Mouse (Mus musculus): ENCODE data around the gene Aspscr1. TPM values are rescaled to one million over a fixed set of nuclear protein-coding genes. Genes with fewer than 3 reads are reported as not detected.
A peak's percentile ranks its signal among the peaks of the same experiment; 100 is the strongest.

Gene Aspscr1
- polyA plus RNA-seq, 1 experiment from 2014 or later = 144 TPM

GRCm38 (mm10) chr11:120710672-120711071, 37.9 kb downstream of the Aspscr1 start:
- Histone ChIP-seq H3K4me3 (replicated peaks) (no peak overlapping the region), H3K4me1 (peaks cover 87% of the 10 kb centered on the region), H3K36me3 (peaks cover 32% of the 10 kb centered on the region), H3K9ac (no peak overlapping the region), H3K27ac (peak overlapping the region; percentile 1; the same call in 1 of the 2 replicates), H3K27me3 (no peaks in the 10 kb centered on the region), H3K4me2 (no peak overlapping the region), H3K9me3 (replicated peaks) (no peaks in the 10 kb centered on the region)
- no peak for ATAC-seq (replicated peaks; ENCODE audit: low FRiP score)
- 36% methylated on average over 5 of the region's 5 CpGs for WGBS

GRCm38 (mm10) chr11:120711980-120712604, 39.3 kb downstream of the Aspscr1 start:
- Histone ChIP-seq H3K27ac (no peak overlapping the region), H3K4me3 (replicated peaks) (peak overlapping the region; percentile 69), H3K9ac (0 out of 2 replicates have a peak overlapping the region, but pooled peaks have one; percentile 75), H3K9me3 (replicated peaks) (no peaks in the 10 kb centered on the region), H3K4me1 (peaks cover 73% of the 10 kb centered on the region), H3K27me3 (no peaks in the 10 kb centered on the region), H3K4me2 (peak overlapping the region; percentile 100), H3K36me3 (peaks cover 46% of the 10 kb centered on the region)
- ATAC-seq (replicated peaks; ENCODE audit: low FRiP score) = no peak
- WGBS = 58% methylated on average over 8 of the region's 8 CpGs

DNA sequence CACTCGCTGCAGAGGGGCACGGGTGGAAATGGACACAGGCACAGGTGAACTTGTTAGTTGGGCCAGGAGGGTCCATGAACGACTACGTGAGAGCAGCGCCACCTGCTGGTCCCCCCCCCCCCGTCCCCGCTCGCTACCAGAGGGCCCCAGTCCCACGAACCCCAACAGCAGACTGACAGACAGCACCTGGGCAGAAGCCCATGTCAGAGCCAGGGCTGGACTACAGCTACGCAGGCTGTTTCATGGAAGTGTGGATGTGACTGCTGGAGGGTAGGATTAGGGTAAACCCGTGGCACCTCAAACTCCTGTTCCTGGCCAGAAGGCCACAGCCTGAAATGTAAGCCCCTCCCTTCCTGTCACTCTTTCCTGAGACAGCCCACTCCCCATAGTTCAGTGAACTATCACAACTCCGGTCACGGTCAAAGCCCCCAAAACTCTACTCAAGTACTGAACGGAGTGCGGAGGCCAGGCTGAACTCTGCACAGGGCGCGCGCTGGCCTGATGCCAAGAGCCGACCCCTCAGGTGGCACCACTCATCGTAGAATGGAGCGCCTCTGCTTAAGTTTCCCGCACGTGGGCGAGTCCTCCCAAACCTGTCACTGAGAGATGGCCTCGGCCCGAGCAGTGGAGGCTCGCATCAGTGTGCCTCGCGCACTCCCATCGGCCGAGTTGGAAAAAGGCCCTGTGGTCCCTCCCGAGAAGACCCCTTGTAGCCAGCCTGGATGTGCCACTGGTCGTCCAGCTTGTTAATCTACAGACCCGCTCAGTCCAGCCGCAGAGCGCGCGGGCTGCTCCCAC, 40.2 kb downstream of the Aspscr1 start:
- WGBS = under 1% methylated on average over 38 of the region's 38 CpGs
- Histone ChIP-seq H3K27ac (peak overlapping the region; percentile 88), H3K27me3 (no peaks in the 10 kb centered on the region), H3K9me3 (replicated peaks) (no peaks in the 10 kb centered on the region), H3K4me2 (peak overlapping the region; percentile 100), H3K36me3 (peaks cover 55% of the 10 kb centered on the region), H3K9ac (peak overlapping the region; percentile 75), H3K4me3 (replicated peaks) (peak overlapping the region; percentile 69), H3K4me1 (peaks cover 64% of the 10 kb centered on the region)
- peak; percentile 38 for ATAC-seq (replicated peaks; ENCODE audit: low FRiP score)

DNA sequence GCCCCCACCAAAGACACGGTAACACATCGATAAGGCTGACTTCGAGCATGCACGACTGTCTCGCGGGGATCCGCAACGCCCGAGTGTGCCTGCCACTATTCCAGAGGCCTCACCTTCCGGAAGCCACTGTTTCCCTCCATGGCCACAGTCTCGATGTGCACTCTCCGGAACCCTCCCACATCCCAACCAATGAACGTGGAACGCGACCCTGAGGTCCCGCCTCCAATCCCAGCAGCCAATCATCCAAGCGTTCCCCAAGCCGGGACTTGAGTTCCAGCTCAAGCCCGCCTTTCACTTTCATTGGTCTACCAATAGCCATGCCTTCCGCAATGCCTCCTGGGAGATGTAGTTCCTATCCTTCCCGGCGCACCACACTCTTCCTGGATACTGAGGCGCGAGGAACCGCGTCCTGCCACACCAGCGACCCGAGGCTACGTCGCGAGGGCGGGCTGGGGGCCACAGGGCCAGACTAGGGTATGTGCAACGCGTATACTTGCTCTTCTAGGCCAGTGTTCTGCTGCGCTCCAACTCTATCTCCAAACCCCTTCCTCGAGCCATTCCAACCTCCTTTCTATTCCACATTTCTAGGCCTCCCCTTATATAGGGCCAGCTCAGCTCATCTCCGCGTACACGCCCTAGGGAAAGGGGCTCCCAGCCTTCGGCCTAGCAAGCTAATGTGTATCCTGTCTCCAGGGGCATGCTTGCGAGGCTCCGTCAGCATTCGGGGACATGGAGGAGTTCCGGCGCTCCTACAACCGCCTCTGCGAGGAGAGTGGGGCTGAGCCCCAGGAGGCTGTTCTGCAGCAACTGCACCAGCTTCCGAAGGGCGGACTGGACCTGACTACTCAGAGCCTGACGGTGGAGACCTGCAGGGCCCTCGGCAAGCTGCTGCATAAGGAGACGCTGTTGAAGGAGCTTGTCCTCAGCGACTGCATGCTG, 41.1 kb downstream of the Aspscr1 start, which contains the start of the genes Cenpx and Lrrc45:
Gene Cenpx, minus strand, starts transcription at position 159 of the 939 bp plus-strand sequence.
Gene Lrrc45, plus strand, starts transcription at position 346 of the 939 bp plus-strand sequence.
- peak within 1 kb of the TSS; percentile 75 for H3K9ac ChIP-seq
- H3K9me3 ChIP-seq (replicated peaks) = no peaks in the 10 kb centered on the region
- WGBS = 1% methylated on average over 53 of the region's 53 CpGs
- peak within 1 kb of the TSS; percentile 69 for H3K4me3 ChIP-seq (replicated peaks)
- H3K27me3 ChIP-seq = no peaks in the 10 kb centered on the region
- peaks cover 59% of the 10 kb centered on the region for H3K36me3 ChIP-seq
- ATAC-seq (replicated peaks; ENCODE audit: low FRiP score) = peak; percentile 94
- peaks cover 56% of the 10 kb centered on the region for H3K4me1 ChIP-seq
- H3K27ac ChIP-seq = peak within 1 kb of the TSS; percentile 88
- peak within 1 kb of the TSS; percentile 100 for H3K4me2 ChIP-seq

DNA sequence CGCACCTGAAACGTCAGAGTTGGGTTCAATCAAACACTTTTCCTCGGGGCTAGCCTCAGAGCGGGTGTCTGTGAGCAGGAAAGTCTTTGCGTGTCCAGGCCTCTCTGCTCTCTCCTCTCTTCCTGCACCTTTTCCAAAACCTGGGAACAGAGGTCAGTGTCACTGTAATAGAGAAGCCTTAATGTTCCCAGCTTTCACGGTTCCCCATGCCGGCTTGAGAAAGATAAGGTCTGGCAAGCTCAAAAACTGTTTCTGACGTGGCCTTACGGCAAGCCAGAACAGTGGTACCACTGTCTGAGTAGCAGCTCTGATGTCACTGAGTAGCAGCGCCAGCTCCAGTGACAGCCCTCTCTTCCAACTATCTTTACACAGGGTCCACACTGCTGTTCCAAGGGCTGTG, 41.8 kb downstream of the Aspscr1 start:
- ATAC-seq (replicated peaks; ENCODE audit: low FRiP score) = no peak
- H3K27me3 ChIP-seq = no peaks in the 10 kb centered on the region
- 41% methylated on average over 10 of the region's 10 CpGs for WGBS
- H3K36me3 ChIP-seq = peaks cover 58% of the 10 kb centered on the region
- H3K9ac ChIP-seq = peak overlapping the region; percentile 67
- H3K4me3 ChIP-seq (replicated peaks) = peak overlapping the region; percentile 69
- H3K27ac ChIP-seq = no peak overlapping the region
- H3K9me3 ChIP-seq (replicated peaks) = no peaks in the 10 kb centered on the region
- H3K4me2 ChIP-seq = peak overlapping the region; percentile 100
- peaks cover 49% of the 10 kb centered on the region for H3K4me1 ChIP-seq

GRCm38 (mm10) chr11:120715131-120715530, 42.4 kb downstream of the Aspscr1 start:
- WGBS = 90% methylated on average over 9 of the region's 9 CpGs
- Histone ChIP-seq H3K9ac (peak overlapping the region; percentile 67; the same call in 1 of the 2 replicates), H3K27ac (no peak overlapping the region), H3K4me1 (peaks cover 45% of the 10 kb centered on the region), H3K9me3 (replicated peaks) (no peaks in the 10 kb centered on the region), H3K4me3 (replicated peaks) (no peak overlapping the region), H3K36me3 (peaks cover 57% of the 10 kb centered on the region), H3K27me3 (no peaks in the 10 kb centered on the region), H3K4me2 (peak overlapping the region; percentile 100; the same call in 1 of the 2 replicates)
- ATAC-seq (replicated peaks; ENCODE audit: low FRiP score) = no peak

DNA sequence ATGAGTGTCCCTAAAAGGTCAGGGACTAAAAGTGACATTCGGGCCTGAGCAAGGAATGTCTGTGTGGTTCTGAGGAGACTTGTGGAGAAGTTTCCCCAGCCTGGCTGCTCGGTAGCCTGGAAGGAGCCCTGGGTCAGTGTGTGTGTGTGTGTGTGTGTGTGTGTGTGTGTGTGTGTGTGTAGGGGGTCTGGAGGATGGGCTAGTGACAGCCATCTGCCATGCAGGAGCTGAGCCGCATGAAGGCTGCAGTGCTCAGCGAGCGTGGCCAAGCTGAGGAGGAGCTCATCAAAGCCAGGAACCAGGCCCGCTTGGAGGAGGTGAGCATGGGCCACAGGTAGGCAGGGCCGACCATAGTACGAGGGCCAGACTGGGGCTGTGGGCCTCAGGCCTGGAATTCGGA, 46.5 kb downstream of the Aspscr1 start:
- no peak overlapping the region for H3K9ac ChIP-seq
- peaks cover 47% of the 10 kb centered on the region for H3K36me3 ChIP-seq
- H3K4me2 ChIP-seq = no peak overlapping the region
- peaks cover 42% of the 10 kb centered on the region for H3K4me1 ChIP-seq
- 87% methylated on average over 9 of the region's 9 CpGs for WGBS
- H3K27ac ChIP-seq = no peak overlapping the region
- ATAC-seq (replicated peaks; ENCODE audit: low FRiP score) = no peak
- H3K27me3 ChIP-seq = peaks cover 7% of the 10 kb centered on the region
- no peak overlapping the region for H3K4me3 ChIP-seq (replicated peaks)
- no peaks in the 10 kb centered on the region for H3K9me3 ChIP-seq (replicated peaks)

GRCm38 (mm10) chr11:120719841-120720376, 47.1 kb downstream of the Aspscr1 start:
- no peak overlapping the region for H3K27ac ChIP-seq
- H3K4me2 ChIP-seq = no peak overlapping the region
- H3K9me3 ChIP-seq (replicated peaks) = no peaks in the 10 kb centered on the region
- WGBS = 87% methylated on average over 13 of the region's 13 CpGs
- no peak overlapping the region for H3K9ac ChIP-seq
- no peak overlapping the region for H3K4me3 ChIP-seq (replicated peaks)
- peaks cover 7% of the 10 kb centered on the region for H3K27me3 ChIP-seq
- H3K4me1 ChIP-seq = peaks cover 35% of the 10 kb centered on the region
- peaks cover 48% of the 10 kb centered on the region for H3K36me3 ChIP-seq
- ATAC-seq (replicated peaks; ENCODE audit: low FRiP score) = no peak

- Histone ChIP-seq H3K9ac (peak overlapping the region; percentile 72; the same call in 1 of the 2 replicates), H3K4me3 (replicated peaks) (peak overlapping the region; percentile 61), H3K9me3 (replicated peaks) (no peaks in the 10 kb centered on the region), H3K27ac (no peak overlapping the region), H3K4me2 (peak overlapping the region; percentile 100), H3K36me3 (peaks cover 51% of the 10 kb centered on the region), H3K27me3 (peaks cover 7% of the 10 kb centered on the region), H3K4me1 (peaks cover 30% of the 10 kb centered on the region)
- ATAC-seq (replicated peaks; ENCODE audit: low FRiP score) = peak; percentile 4; the same call in 1 of the 2 replicates
- 12% methylated on average over 17 of the region's 17 CpGs for WGBS
These were observed 47.7 kb downstream of the Aspscr1 start for GRCm38 (mm10) chr11:120720450-120720849.

DNA sequence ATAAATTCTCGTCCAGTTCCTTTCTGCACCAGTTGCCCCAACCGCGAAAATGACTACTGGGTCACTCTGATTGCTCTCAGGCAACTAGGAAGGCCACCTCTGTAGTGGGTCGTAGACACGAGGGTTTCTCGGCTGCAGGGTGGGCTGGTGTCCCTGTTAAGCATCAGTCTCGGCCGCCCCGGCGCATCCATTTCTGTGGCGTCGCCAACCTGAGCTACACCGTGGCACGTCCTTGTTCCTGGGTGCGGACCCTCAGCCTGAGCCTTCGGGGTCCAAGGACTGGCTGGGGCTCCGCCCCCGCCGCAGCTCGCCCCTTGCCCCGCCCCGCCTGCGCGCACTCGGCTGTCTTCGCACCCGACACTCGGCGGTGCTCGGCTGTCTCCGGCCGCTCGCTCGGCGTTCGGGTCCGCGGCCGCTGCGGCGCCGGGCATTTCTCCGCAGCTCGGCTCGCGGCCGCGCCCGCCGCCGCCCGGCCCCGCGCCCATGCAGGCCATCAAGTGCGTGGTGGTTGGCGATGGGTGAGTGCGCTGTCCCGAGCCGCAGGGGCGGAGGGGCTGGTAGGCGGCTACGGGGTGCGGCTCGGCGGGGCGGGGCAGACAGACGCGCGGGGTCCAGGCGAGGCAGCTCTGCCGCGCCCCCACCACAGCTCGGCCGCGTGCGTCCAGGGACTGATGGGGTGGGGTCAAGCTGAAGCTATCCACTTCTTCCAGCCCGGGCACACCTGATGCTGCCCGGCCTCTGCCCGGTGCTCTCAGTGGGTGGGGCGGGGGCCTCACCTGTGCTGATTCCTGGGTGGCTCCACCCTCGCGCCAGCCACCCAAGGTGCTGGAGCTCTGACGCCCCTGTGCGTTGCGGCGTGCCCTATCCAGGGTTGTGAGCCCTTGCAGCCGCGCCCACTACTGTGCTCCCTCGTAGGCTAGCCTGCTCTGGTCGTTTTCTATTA, 48.6 kb downstream of the Aspscr1 start, which contains the start of gene Rac3:
Gene Rac3, plus strand, starts transcription at position 347 of the 943 bp plus-strand sequence.
- peaks cover 32% of the 10 kb centered on the region for H3K4me1 ChIP-seq
- peaks cover 42% of the 10 kb centered on the region for H3K36me3 ChIP-seq
- 0 out of 2 replicates have a peak within 1 kb of the TSS, but pooled peaks have one; percentile 10 for H3K27ac ChIP-seq
- peak within 1 kb of the TSS; percentile 61 for H3K4me3 ChIP-seq (replicated peaks)
- peak within 1 kb of the TSS; percentile 100 for H3K4me2 ChIP-seq
- peak within 1 kb of the TSS; percentile 72 for H3K9ac ChIP-seq
- no peaks in the 10 kb centered on the region for H3K9me3 ChIP-seq (replicated peaks)
- under 1% methylated on average over 90 of the region's 90 CpGs for WGBS
- H3K27me3 ChIP-seq = peaks cover 7% of the 10 kb centered on the region
- ATAC-seq (replicated peaks; ENCODE audit: low FRiP score) = peak; percentile 73

All from kidney, embryonic 15.5 days (tissue).